Mouse (Mus musculus) CH12F3 (cell line): Measurements from ENCODE around the gene Dync2li1.

Experiments used
- in situ Hi-C: fragments of 300-500 bp; cut with MboI; formaldehyde crosslinking; loops from 2 replicates; pipeline ENCODE4 v1.14.3; 2020; ENCODE audit warnings: low sequenced_read_pairs

Gene Dync2li1

GRCm38 (mm10) chr17:84677595-84677994, 51.3 kb downstream of the Dync2li1 start:
- in situ Hi-C loops, result no loop called here

GRCm38 (mm10) chr17:84681670-84682069, 55.4 kb downstream of the Dync2li1 start:
- in situ Hi-C loops, result no loop called here

- in situ Hi-C loops, result no loop called here
These were observed 56.7 kb downstream of the Dync2li1 start, which contains the start of gene Abcg5 for GRCm38 (mm10) chr17:84682734-84683717. Gene Abcg5 (minus strand): TSS chr17:84683011.

GRCm38 (mm10) chr17:84684284-84684683, 58.0 kb downstream of the Dync2li1 start:
- in situ Hi-C loops, result no loop called here

GRCm38 (mm10) chr17:84685286-84685685, 59.0 kb downstream of the Dync2li1 start:
- in situ Hi-C loops, result no loop called here

GRCm38 (mm10) chr17:84687994-84688393, 61.7 kb downstream of the Dync2li1 start:
- in situ Hi-C loops, result no loop called here

- in situ Hi-C loops, result no loop called here
These were observed 62.5 kb downstream of the Dync2li1 start for GRCm38 (mm10) chr17:84688834-84689233.

- in situ Hi-C loops, result no loop called here
These were observed 63.0 kb downstream of the Dync2li1 start for GRCm38 (mm10) chr17:84689316-84689715.

GRCm38 (mm10) chr17:84690111-84690510, 63.8 kb downstream of the Dync2li1 start:
- in situ Hi-C loops, result no loop called here

GRCm38 (mm10) chr17:84693741-84694140, 67.4 kb downstream of the Dync2li1 start:
- in situ Hi-C loops, result no loop called here

- in situ Hi-C loops, result no loop called here
These were observed 70.2 kb downstream of the Dync2li1 start for GRCm38 (mm10) chr17:84696537-84696936.

- in situ Hi-C loops, result no loop called here
These were observed 72.4 kb downstream of the Dync2li1 start for GRCm38 (mm10) chr17:84698727-84699126.
